Mouse (Mus musculus) cerebellum, adult 2 months (tissue): ENCODE data around the gene Rnf220. TPM values are rescaled to one million over a fixed set of nuclear protein-coding genes. Genes with fewer than 3 reads are reported as not detected.

Experiments used
- DNase-seq, 2 experiments: peaks; one replicate each; pipeline ENCODE4 v3.0.0; 2021
- H3K27ac ChIP-seq: fragments of 200-500 bp; 2 replicates; pipeline ENCODE4 v1.5.1; 2012; ENCODE audit warnings: low read length, control low read depth, inconsistent platforms; ENCODE audit not compliant: insufficient read depth
- H3K27me3 ChIP-seq: fragments of 200-500 bp; 2 replicates; pipeline ENCODE4 v1.6.1; 2012; ENCODE audit warnings: inconsistent platforms, mild to moderate bottlenecking, low read length, moderate library complexity; ENCODE audit not compliant: control insufficient read depth, insufficient read depth
- H3K4me1 ChIP-seq: fragments of 200-500 bp; 2 replicates; pipeline ENCODE4 v1.6.1; 2011; ENCODE audit warnings: low read length; ENCODE audit not compliant: control insufficient read depth, insufficient read depth
- H3K4me3 ChIP-seq: fragments of 200-500 bp; replicated peaks from 2 replicates; pipeline ENCODE3; 2011; ENCODE audit warnings: mild to moderate bottlenecking, low read depth, low read length, control low read depth; ENCODE audit not compliant: insufficient read depth
- CTCF ChIP-seq: fragments of 200-500 bp; IDR thresholded peaks from 2 replicates; pipeline ENCODE4 v1.5.1; 2011; ENCODE audit warnings: low read depth, mild to moderate bottlenecking, control low read depth, low read length, moderate library complexity, borderline replicate concordance; ENCODE audit not compliant: insufficient read depth
- POLR2A ChIP-seq: fragments of 200-500 bp; IDR thresholded peaks from 2 replicates; pipeline ENCODE4 v1.6.1; 2011; ENCODE audit warnings: low read length, control low read depth, borderline replicate concordance; ENCODE audit not compliant: insufficient read depth
- WGBS: fragments of 180-500 bp; shearing (Covaris S2); methylation state at CpG from one replicate; pipeline ENCODE4 v1.1.7; 2018; 5-methylcytosine and 5-hydroxymethylcytosine counted together
- polyA plus RNA-seq: library from polyadenylated mRNA; depleted of rRNA; stranded (reverse); fragments of >200 nt; gene quantifications from 2 replicates; pipeline ENCODE4 v1.2.3, GENCODE M21; 2012; rRNA removed

Rnf220 gene
- polyA plus RNA-seq, 1 experiment, result 183 TPM

GRCm38 (mm10) chr4:117225250-117225649, 271.6 kb downstream of the Rnf220 start:
- H3K27me3 ChIP-seq, result no peaks in the 10 kb centered on the region
- H3K27ac ChIP-seq, result no peak overlapping the region
- no peak overlapping the region for H3K4me3 ChIP-seq
- TF ChIP-seq POLR2A (no peak), CTCF (no peak)
- H3K4me1 ChIP-seq, result no peaks in the 10 kb centered on the region
- no peak for DNase-seq

GRCm38 (mm10) chr4:117224122-117224521, 272.7 kb downstream of the Rnf220 start:
- H3K4me3 ChIP-seq, result no peak overlapping the region
- TF ChIP-seq CTCF, result no peak
- no peak for TF ChIP-seq POLR2A
- H3K27ac ChIP-seq, result no peak overlapping the region
- no peaks in the 10 kb centered on the region for H3K27me3 ChIP-seq
- H3K4me1 ChIP-seq, result no peaks in the 10 kb centered on the region
- DNase-seq, result no peak
- WGBS, result 88% methylated on average over 8 of the region's 8 CpGs

- 57% methylated on average over 5 of the region's 5 CpGs for WGBS
- Histone ChIP-seq H3K4me1 (no peaks in the 10 kb centered on the region), H3K27ac (no peak overlapping the region), H3K27me3 (no peaks in the 10 kb centered on the region), H3K4me3 (no peak overlapping the region)
- no peak for TF ChIP-seq CTCF
- no peak for TF ChIP-seq POLR2A
- no peak for DNase-seq
Measured at GRCm38 (mm10) chr4:117223001-117223400, 273.9 kb downstream of the Rnf220 start.

GRCm38 (mm10) chr4:117221836-117222235, 275.0 kb downstream of the Rnf220 start:
- WGBS, result 43% methylated on average over 9 of the region's 9 CpGs
- no peak for DNase-seq
- Histone ChIP-seq H3K27me3 (no peaks in the 10 kb centered on the region), H3K4me3 (no peak overlapping the region), H3K27ac (no peak overlapping the region), H3K4me1 (no peaks in the 10 kb centered on the region)
- TF ChIP-seq POLR2A, result no peak
- no peak for TF ChIP-seq CTCF

Other genes starting within 250 kb of the Rnf220 start
- 7.0 and 7.6 TPM in 2 replicates for gene Tmem53, start 245.1 kb downstream of the Rnf220 start, polyA plus RNA-seq
- gene Armh1, start 244.9 kb downstream of the Rnf220 start, polyA plus RNA-seq, result 0.52 and 0.67 TPM in 2 replicates
- gene Eri3, start 53.3 kb upstream of the Rnf220 start, polyA plus RNA-seq, result 141 and 142 TPM in 2 replicates
- gene Dmap1, start 185.2 kb upstream of the Rnf220 start, polyA plus RNA-seq, result 48.7 and 53.5 TPM in 2 replicates
- not detected in 2 replicates for gene Gm12845, start 227.4 kb upstream of the Rnf220 start, polyA plus RNA-seq